Mouse (Mus musculus): ENCODE data around the gene Dennd4c. TPM values are rescaled to one million over a fixed set of nuclear protein-coding genes. Genes with fewer than 3 reads are reported as not detected.

Dennd4c gene
- 6.3 and 7.0 TPM in 2 replicates for polyA plus RNA-seq (2014; fragmentation: Nextera tagmentation; extraction: Ambion mirVana)

DNA sequence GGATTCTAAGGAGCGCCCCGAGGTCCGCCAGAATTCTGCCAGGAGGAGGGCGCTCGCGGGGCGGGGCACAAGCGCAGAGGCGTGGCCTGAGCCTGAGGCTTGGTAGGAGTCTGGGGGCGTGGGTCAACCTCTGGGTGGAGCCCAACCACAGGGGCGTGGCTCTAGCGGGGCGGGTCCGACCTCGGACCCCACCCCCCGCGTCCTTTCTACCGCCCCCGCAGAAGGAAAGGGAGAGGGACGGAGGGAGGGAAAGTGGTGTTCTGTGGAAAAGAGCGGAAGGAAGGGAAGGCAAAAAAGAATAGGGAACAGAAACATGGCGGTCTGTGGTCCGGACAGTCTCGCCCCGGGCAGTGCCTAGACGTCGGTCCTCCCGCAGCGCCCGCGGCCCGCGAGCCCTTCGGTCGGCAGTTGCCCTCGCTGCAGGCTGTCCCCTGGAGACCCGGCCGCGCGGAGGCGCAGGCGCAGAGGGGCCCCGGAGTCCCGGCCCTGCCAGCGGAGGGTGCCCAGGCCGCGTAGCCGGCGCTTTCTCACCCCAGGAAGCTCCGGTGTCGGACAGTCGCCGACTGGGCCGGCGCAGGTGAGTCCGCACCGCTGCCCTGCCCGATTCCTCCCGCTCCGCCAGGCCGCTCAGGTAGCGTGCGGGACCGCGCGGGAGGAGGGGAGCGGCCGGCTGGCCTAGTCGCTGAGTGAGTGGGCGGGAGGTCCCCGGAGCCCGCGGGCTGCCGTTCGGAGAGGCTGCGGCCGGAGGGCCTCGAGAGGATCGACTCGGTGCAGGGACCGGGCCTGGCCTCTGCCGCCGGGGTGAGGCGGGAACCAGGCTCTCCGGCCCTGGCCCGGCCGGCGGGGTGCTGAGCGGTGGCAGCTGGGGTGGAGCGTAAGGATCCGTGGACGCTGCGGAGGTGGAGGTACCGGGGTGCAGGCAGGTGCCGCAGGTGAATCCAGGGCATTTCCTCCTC lies at the start of gene Dennd4c:
Gene Dennd4c (plus strand): TSS at position 220 of the 956 bp plus-strand sequence.
- Histone ChIP-seq H3K36me3 (replicated peaks; ENCODE audit: control insufficient read depth, insufficient read depth, low read depth, low read length) (no peaks in the 10 kb centered on the region), H3K27me3 (ENCODE audit: control insufficient read depth, insufficient read depth, low read length) (no peaks in the 10 kb centered on the region), H3K4me2 (ENCODE audit: low read depth, low read length) (peak within 1 kb of the TSS; percentile 84), H3K4me1 (ENCODE audit: control insufficient read depth, insufficient read depth, low read length) (no peaks in the 10 kb centered on the region), H3K4me3 (ENCODE audit: low read depth, low read length) (peak within 1 kb of the TSS; percentile 99), H3K9ac (replicated peaks; ENCODE audit: low read length) (peak within 1 kb of the TSS; percentile 96), H3K27ac (replicated peaks; ENCODE audit: low read depth, low read length) (peak within 1 kb of the TSS; percentile 67), H3K9me3 (replicated peaks; ENCODE audit: control insufficient read depth, low read length) (no peaks in the 10 kb centered on the region)
- DNase-seq (ENCODE audit: low spot score) = peak; percentile 96
- WGBS = under 1% methylated on average over 88 of the region's 95 CpGs
- peak; percentile 94 for ATAC-seq (replicated peaks; ENCODE audit: insufficient number of reproducible peaks, low FRiP score, low TSS enrichment, low read depth)

DNA sequence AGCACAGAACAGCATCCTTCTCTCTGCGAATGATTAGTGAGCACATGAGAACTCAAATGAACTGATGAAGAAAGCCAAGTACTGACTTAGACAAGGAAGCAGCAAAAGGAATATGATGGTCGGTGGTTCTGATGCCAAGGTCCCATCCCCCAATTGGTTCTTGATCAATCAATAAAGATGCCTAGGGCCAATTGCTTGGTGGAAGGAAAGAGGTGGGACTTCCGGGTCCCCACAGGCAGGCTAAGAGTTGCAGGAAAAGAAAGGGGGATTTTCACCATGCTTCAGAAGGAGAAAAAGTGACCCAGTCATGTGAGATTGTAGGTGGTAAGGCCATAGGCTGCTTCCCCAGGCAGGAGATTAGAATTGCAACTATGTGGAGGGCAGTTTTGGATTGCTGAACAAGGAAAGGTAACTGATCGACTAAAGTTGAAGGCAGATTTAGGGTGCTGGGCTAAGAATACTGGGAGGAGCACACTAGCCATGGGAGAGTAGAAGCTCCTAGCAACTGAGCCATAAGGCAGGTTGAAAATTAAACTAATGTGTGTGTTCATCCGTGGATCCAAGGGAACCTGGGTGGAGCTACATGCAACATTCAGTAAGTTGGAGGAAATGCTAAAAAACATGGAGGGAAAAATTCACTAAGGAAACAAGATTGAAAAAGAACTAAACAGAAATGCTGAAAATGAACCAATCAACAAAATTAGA lies 49.0 kb upstream of the Dennd4c start:
- Histone ChIP-seq H3K4me1 (ENCODE audit: control insufficient read depth, insufficient read depth, low read length) (no peaks in the 10 kb centered on the region), H3K9me3 (replicated peaks; ENCODE audit: control insufficient read depth, low read length) (no peaks in the 10 kb centered on the region), H3K36me3 (replicated peaks; ENCODE audit: control insufficient read depth, insufficient read depth, low read depth, low read length) (no peaks in the 10 kb centered on the region), H3K4me3 (ENCODE audit: low read depth, low read length) (no peak overlapping the region), H3K27me3 (ENCODE audit: control insufficient read depth, insufficient read depth, low read length) (no peaks in the 10 kb centered on the region), H3K4me2 (ENCODE audit: low read depth, low read length) (no peak overlapping the region), H3K27ac (replicated peaks; ENCODE audit: low read depth, low read length) (no peak overlapping the region), H3K9ac (replicated peaks; ENCODE audit: low read length) (no peak overlapping the region)
- 78% methylated on average over 5 of the region's 5 CpGs for WGBS
- DNase-seq (ENCODE audit: low spot score) (no peak), ATAC-seq (replicated peaks; ENCODE audit: insufficient number of reproducible peaks, low FRiP score, low TSS enrichment, low read depth) (no peak)

DNA sequence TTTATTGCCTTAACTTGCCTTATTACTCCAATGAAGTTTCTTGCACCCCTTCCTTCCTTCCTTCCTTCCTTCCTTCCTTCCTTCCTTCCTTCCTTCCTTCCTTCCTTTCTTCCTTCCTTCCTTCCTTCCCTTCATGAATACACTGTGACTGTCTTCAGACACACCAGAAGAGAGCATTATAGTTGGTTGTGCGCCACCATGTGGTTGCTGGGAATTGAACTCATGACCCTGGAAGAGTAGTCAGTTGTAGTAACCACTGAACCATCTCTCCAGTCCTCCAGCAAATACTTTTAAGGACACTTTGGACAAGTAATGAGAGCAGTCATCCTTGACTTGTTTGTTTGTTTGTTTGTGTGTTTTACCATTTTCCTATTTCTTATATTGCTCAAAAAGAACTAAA lies 39.6 kb upstream of the Dennd4c start:
- Histone ChIP-seq H3K4me1 (ENCODE audit: control insufficient read depth, insufficient read depth, low read length) (no peaks in the 10 kb centered on the region), H3K9me3 (replicated peaks; ENCODE audit: control insufficient read depth, low read length) (no peaks in the 10 kb centered on the region), H3K27me3 (ENCODE audit: control insufficient read depth, insufficient read depth, low read length) (no peaks in the 10 kb centered on the region), H3K27ac (replicated peaks; ENCODE audit: low read depth, low read length) (no peak overlapping the region), H3K36me3 (replicated peaks; ENCODE audit: control insufficient read depth, insufficient read depth, low read depth, low read length) (no peaks in the 10 kb centered on the region), H3K4me3 (ENCODE audit: low read depth, low read length) (no peak overlapping the region), H3K4me2 (ENCODE audit: low read depth, low read length) (no peak overlapping the region), H3K9ac (replicated peaks; ENCODE audit: low read length) (no peak overlapping the region)
- ATAC-seq (replicated peaks; ENCODE audit: insufficient number of reproducible peaks, low FRiP score, low TSS enrichment, low read depth) (no peak), DNase-seq (ENCODE audit: low spot score) (no peak)
- 25% methylated on average over 1 of the region's 1 CpGs for WGBS

DNA sequence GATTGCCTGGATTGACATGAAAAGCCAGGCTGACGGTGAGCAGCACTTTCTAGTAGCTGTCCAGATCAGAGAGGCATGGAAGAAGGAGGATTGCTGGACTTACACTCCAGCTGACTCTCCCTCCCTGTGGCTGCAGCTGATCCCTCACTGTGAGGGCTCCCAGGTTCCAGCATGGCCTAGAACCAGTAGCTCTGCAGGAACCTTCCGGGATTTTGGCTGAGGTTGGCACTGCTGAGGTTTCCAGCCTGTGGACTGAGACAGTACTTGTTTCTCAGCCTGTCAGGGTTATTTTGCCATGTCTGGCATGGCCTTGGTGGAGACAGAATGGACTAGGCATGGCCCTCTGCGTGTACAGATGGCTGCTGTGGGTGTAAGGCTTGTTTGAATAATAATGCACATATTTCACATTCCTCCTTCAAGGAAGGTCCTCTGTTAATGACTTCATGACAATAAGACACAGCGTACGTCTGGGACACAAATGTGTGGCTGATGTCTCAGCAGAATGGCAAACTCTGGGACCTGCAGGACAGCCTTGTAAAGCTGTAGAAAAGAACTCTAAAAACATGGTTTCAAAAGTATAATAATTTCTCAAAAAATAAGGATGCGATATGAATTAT lies 38.2 kb upstream of the Dennd4c start:
- Histone ChIP-seq H3K36me3 (replicated peaks; ENCODE audit: control insufficient read depth, insufficient read depth, low read depth, low read length) (no peaks in the 10 kb centered on the region), H3K27me3 (ENCODE audit: control insufficient read depth, insufficient read depth, low read length) (no peaks in the 10 kb centered on the region), H3K9ac (replicated peaks; ENCODE audit: low read length) (no peak overlapping the region), H3K9me3 (replicated peaks; ENCODE audit: control insufficient read depth, low read length) (no peaks in the 10 kb centered on the region), H3K27ac (replicated peaks; ENCODE audit: low read depth, low read length) (no peak overlapping the region), H3K4me3 (ENCODE audit: low read depth, low read length) (no peak overlapping the region), H3K4me1 (ENCODE audit: control insufficient read depth, insufficient read depth, low read length) (no peaks in the 10 kb centered on the region), H3K4me2 (ENCODE audit: low read depth, low read length) (no peak overlapping the region)
- 71% methylated on average over 6 of the region's 6 CpGs for WGBS
- DNase-seq (ENCODE audit: low spot score) (no peak), ATAC-seq (replicated peaks; ENCODE audit: insufficient number of reproducible peaks, low FRiP score, low TSS enrichment, low read depth) (no peak)

DNA sequence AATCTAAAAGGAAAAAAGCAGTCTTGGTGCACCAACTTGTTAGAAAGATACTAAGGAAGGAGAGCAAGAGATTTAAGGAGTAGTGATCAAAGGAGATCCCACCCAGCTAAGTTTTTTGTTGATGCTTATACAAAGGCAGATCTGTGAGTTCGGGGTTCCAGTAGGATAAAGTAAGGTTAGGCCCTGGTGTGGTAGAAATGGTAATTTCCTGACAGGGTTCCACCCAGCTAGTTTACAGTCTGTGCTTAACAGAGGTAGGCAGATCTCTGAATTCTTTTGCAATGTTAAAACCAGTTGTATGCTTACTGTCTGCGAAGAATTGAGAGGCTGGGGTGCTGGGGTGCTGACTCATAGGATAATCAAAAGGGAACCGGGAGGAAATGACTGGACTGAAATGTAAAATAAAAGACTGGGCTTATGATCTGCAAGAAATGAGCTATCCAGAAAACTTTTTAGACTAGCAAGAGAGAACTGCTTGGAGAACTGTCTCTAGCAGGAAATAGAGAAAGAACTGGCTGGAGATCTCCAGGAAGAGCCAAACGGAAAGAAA lies 37.6 kb upstream of the Dennd4c start:
- DNase-seq (ENCODE audit: low spot score) = no peak
- WGBS = 76% methylated on average over 4 of the region's 4 CpGs
- no peak for ATAC-seq (replicated peaks; ENCODE audit: insufficient number of reproducible peaks, low FRiP score, low TSS enrichment, low read depth)
- no peaks in the 10 kb centered on the region for H3K4me1 ChIP-seq (ENCODE audit: control insufficient read depth, insufficient read depth, low read length)
- H3K27me3 ChIP-seq (ENCODE audit: control insufficient read depth, insufficient read depth, low read length) = no peaks in the 10 kb centered on the region
- no peak overlapping the region for H3K4me2 ChIP-seq (ENCODE audit: low read depth, low read length)
- no peak overlapping the region for H3K27ac ChIP-seq (replicated peaks; ENCODE audit: low read depth, low read length)
- no peaks in the 10 kb centered on the region for H3K36me3 ChIP-seq (replicated peaks; ENCODE audit: control insufficient read depth, insufficient read depth, low read depth, low read length)
- no peaks in the 10 kb centered on the region for H3K9me3 ChIP-seq (replicated peaks; ENCODE audit: control insufficient read depth, low read length)
- no peak overlapping the region for H3K9ac ChIP-seq (replicated peaks; ENCODE audit: low read length)
- H3K4me3 ChIP-seq (ENCODE audit: low read depth, low read length) = no peak overlapping the region

DNA sequence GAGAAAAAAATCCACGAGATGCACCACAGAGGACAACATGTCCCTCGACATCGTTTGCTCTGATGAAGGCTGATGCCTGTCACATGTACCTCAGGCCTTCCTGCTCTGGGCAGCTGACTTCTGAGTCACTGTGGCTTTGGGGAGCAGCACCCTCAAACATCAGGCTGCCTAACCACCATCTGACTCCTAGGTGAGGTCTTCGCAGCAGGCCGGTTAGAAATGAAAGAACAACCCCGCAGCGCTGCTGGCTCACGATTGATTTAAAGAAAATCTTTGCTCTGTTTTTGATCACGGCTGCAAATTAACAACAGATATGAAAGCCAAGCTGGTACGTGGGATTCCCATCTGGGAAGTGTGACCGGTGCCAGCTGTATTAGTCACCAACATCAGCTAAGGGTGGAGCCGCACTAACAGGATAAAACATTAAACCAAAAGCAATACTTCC lies 35.6 kb upstream of the Dennd4c start:
- Histone ChIP-seq H3K4me1 (ENCODE audit: control insufficient read depth, insufficient read depth, low read length) (no peaks in the 10 kb centered on the region), H3K9ac (replicated peaks; ENCODE audit: low read length) (no peak overlapping the region), H3K36me3 (replicated peaks; ENCODE audit: control insufficient read depth, insufficient read depth, low read depth, low read length) (no peaks in the 10 kb centered on the region), H3K4me3 (ENCODE audit: low read depth, low read length) (no peak overlapping the region), H3K27ac (replicated peaks; ENCODE audit: low read depth, low read length) (no peak overlapping the region), H3K4me2 (ENCODE audit: low read depth, low read length) (no peak overlapping the region), H3K9me3 (replicated peaks; ENCODE audit: control insufficient read depth, low read length) (no peaks in the 10 kb centered on the region), H3K27me3 (ENCODE audit: control insufficient read depth, insufficient read depth, low read length) (no peaks in the 10 kb centered on the region)
- WGBS = 62% methylated on average over 12 of the region's 12 CpGs
- ATAC-seq (replicated peaks; ENCODE audit: insufficient number of reproducible peaks, low FRiP score, low TSS enrichment, low read depth) (no peak), DNase-seq (ENCODE audit: low spot score) (peak; percentile 62)

DNA sequence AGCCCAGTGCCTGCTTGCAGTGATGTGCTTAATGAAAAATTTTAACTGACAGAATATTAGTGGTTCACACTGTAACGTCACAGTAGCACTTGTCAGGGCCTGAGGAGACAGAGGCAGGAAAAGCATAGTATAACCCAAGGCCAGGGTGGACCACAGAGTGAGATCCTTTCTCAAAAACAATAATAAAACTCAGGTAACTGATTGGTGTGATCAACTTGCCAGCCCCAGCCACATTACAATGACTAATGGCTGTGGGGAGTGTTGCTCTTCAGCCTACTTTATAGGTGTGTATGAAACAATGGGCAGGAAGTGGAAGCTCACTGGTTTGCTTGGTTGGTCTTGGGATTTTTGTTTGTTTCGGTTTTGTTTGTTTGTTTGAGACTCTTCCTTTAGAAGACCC lies 34.8 kb upstream of the Dennd4c start:
- H3K36me3 ChIP-seq (replicated peaks; ENCODE audit: control insufficient read depth, insufficient read depth, low read depth, low read length) = no peaks in the 10 kb centered on the region
- 69% methylated on average over 2 of the region's 2 CpGs for WGBS
- no peak for DNase-seq (ENCODE audit: low spot score)
- H3K4me2 ChIP-seq (ENCODE audit: low read depth, low read length) = no peak overlapping the region
- no peak overlapping the region for H3K9ac ChIP-seq (replicated peaks; ENCODE audit: low read length)
- H3K27me3 ChIP-seq (ENCODE audit: control insufficient read depth, insufficient read depth, low read length) = no peaks in the 10 kb centered on the region
- H3K9me3 ChIP-seq (replicated peaks; ENCODE audit: control insufficient read depth, low read length) = no peaks in the 10 kb centered on the region
- H3K4me1 ChIP-seq (ENCODE audit: control insufficient read depth, insufficient read depth, low read length) = no peaks in the 10 kb centered on the region
- no peak overlapping the region for H3K4me3 ChIP-seq (ENCODE audit: low read depth, low read length)
- H3K27ac ChIP-seq (replicated peaks; ENCODE audit: low read depth, low read length) = no peak overlapping the region
- ATAC-seq (replicated peaks; ENCODE audit: insufficient number of reproducible peaks, low FRiP score, low TSS enrichment, low read depth) = no peak
